Mouse (Mus musculus): ENCODE results near the gene Kcnb1. TPM values are rescaled to one million over a fixed set of nuclear protein-coding genes. Genes with fewer than 3 reads are reported as not detected.

The Kcnb1 gene
- total and polyA plus RNA-seq, 2 experiments from 2014 or later: 1.7 to 4.8 TPM

GRCm38 (mm10) chr2:167128699-167129607 is 61.0 kb downstream of the Kcnb1 start:
- ATAC-seq (ENCODE audit: insufficient read depth, low read depth): peak; percentile 47
- DNase-seq (ENCODE audit: low spot score): peak; percentile 74
- Histone ChIP-seq H3K27ac (ENCODE audit: low read depth) (peak overlapping the region; percentile 52), H3K4me2 (ENCODE audit: low read depth, low read length) (peak overlapping the region; percentile 63), H3K4me3 (ENCODE audit: low read depth, low read length) (peak overlapping the region; percentile 33), H3K9me3 (replicated peaks; ENCODE audit: control insufficient read depth, low read length) (no peaks in the 10 kb centered on the region), H3K9ac (replicated peaks; ENCODE audit: low read depth, low read length) (no peak overlapping the region; the same call in 1 of the 2 replicates), H3K4me1 (ENCODE audit: control insufficient read depth, insufficient read depth) (0 out of 2 replicates have a peak, but pooled peaks cover 17% of the 10 kb centered on the region), H3K27me3 (ENCODE audit: control insufficient read depth, insufficient read depth, low read length) (0 out of 2 replicates have a peak, but pooled peaks cover 6% of the 10 kb centered on the region), H3K36me3 (replicated peaks; ENCODE audit: control insufficient read depth, insufficient read depth, low read length) (no peaks in the 10 kb centered on the region)
- no peak for TF ChIP-seq EP300 (IDR thresholded peaks at IDR 0.05; ENCODE audit: low read depth)
- TF ChIP-seq CTCF (IDR thresholded peaks at IDR 0.05; ENCODE audit: low read depth): no peak
- WGBS: 30% methylated on average over 20 of the region's 20 CpGs

GRCm38 (mm10) chr2:167127404-167127803 is 62.6 kb downstream of the Kcnb1 start:
- Histone ChIP-seq H3K27me3 (ENCODE audit: control insufficient read depth, insufficient read depth, low read length) (0 out of 2 replicates have a peak, but pooled peaks cover under 1% of the 10 kb centered on the region), H3K4me3 (ENCODE audit: low read depth, low read length) (no peak overlapping the region), H3K9me3 (replicated peaks; ENCODE audit: control insufficient read depth, low read length) (no peaks in the 10 kb centered on the region), H3K27ac (ENCODE audit: low read depth) (no peak overlapping the region), H3K4me2 (ENCODE audit: low read depth, low read length) (no peak overlapping the region), H3K4me1 (ENCODE audit: control insufficient read depth, insufficient read depth) (0 out of 2 replicates have a peak, but pooled peaks cover 17% of the 10 kb centered on the region), H3K9ac (replicated peaks; ENCODE audit: low read depth, low read length) (no peak overlapping the region), H3K36me3 (replicated peaks; ENCODE audit: control insufficient read depth, insufficient read depth, low read length) (no peaks in the 10 kb centered on the region)
- WGBS: 74% methylated on average over 5 of the region's 5 CpGs
- DNase-seq (ENCODE audit: low spot score): no peak
- TF ChIP-seq EP300 (IDR thresholded peaks at IDR 0.05; ENCODE audit: low read depth): no peak
- no peak for TF ChIP-seq CTCF (IDR thresholded peaks at IDR 0.05; ENCODE audit: low read depth)
- ATAC-seq (ENCODE audit: insufficient read depth, low read depth): no peak

GRCm38 (mm10) chr2:167125781-167126180 is 64.2 kb downstream of the Kcnb1 start:
- TF ChIP-seq EP300 (IDR thresholded peaks at IDR 0.05; ENCODE audit: low read depth) (no peak), CTCF (IDR thresholded peaks at IDR 0.05; ENCODE audit: low read depth) (no peak)
- no peak overlapping the region for H3K9ac ChIP-seq (replicated peaks; ENCODE audit: low read depth, low read length)
- H3K4me3 ChIP-seq (ENCODE audit: low read depth, low read length): no peak overlapping the region
- DNase-seq (ENCODE audit: low spot score) (no peak), ATAC-seq (ENCODE audit: insufficient read depth, low read depth) (no peak)
- no peak overlapping the region for H3K4me2 ChIP-seq (ENCODE audit: low read depth, low read length)
- H3K4me1 ChIP-seq (ENCODE audit: control insufficient read depth, insufficient read depth): 0 out of 2 replicates have a peak, but pooled peaks cover 17% of the 10 kb centered on the region
- no peaks in the 10 kb centered on the region for H3K36me3 ChIP-seq (replicated peaks; ENCODE audit: control insufficient read depth, insufficient read depth, low read length)
- no peaks in the 10 kb centered on the region for H3K9me3 ChIP-seq (replicated peaks; ENCODE audit: control insufficient read depth, low read length)
- H3K27me3 ChIP-seq (ENCODE audit: control insufficient read depth, insufficient read depth, low read length): no peaks in the 10 kb centered on the region
- 69% methylated on average over 4 of the region's 4 CpGs for WGBS
- H3K27ac ChIP-seq (ENCODE audit: low read depth): no peak overlapping the region

GRCm38 (mm10) chr2:167123936-167124335 is 66.0 kb downstream of the Kcnb1 start:
- H3K9ac ChIP-seq (replicated peaks; ENCODE audit: low read depth, low read length): no peak overlapping the region
- no peaks in the 10 kb centered on the region for H3K36me3 ChIP-seq (replicated peaks; ENCODE audit: control insufficient read depth, insufficient read depth, low read length)
- no peaks in the 10 kb centered on the region for H3K9me3 ChIP-seq (replicated peaks; ENCODE audit: control insufficient read depth, low read length)
- 0 out of 2 replicates have a peak, but pooled peaks cover 6% of the 10 kb centered on the region for H3K4me1 ChIP-seq (ENCODE audit: control insufficient read depth, insufficient read depth)
- WGBS: 31% methylated on average over 11 of the region's 11 CpGs
- no peak overlapping the region for H3K27ac ChIP-seq (ENCODE audit: low read depth)
- DNase-seq (ENCODE audit: low spot score): no peak
- H3K27me3 ChIP-seq (ENCODE audit: control insufficient read depth, insufficient read depth, low read length): no peaks in the 10 kb centered on the region
- H3K4me3 ChIP-seq (ENCODE audit: low read depth, low read length): no peak overlapping the region
- ATAC-seq (ENCODE audit: insufficient read depth, low read depth): no peak
- TF ChIP-seq EP300 (IDR thresholded peaks at IDR 0.05; ENCODE audit: low read depth): no peak
- no peak for TF ChIP-seq CTCF (IDR thresholded peaks at IDR 0.05; ENCODE audit: low read depth)
- H3K4me2 ChIP-seq (ENCODE audit: low read depth, low read length): no peak overlapping the region

GRCm38 (mm10) chr2:167122737-167123136 is 67.2 kb downstream of the Kcnb1 start:
- Histone ChIP-seq H3K4me3 (ENCODE audit: low read depth, low read length) (no peak overlapping the region), H3K4me2 (ENCODE audit: low read depth, low read length) (no peak overlapping the region), H3K4me1 (ENCODE audit: control insufficient read depth, insufficient read depth) (0 out of 2 replicates have a peak, but pooled peaks cover 4% of the 10 kb centered on the region), H3K36me3 (replicated peaks; ENCODE audit: control insufficient read depth, insufficient read depth, low read length) (no peaks in the 10 kb centered on the region), H3K9ac (replicated peaks; ENCODE audit: low read depth, low read length) (no peak overlapping the region), H3K9me3 (replicated peaks; ENCODE audit: control insufficient read depth, low read length) (no peaks in the 10 kb centered on the region), H3K27me3 (ENCODE audit: control insufficient read depth, insufficient read depth, low read length) (no peaks in the 10 kb centered on the region), H3K27ac (ENCODE audit: low read depth) (no peak overlapping the region)
- WGBS: 62% methylated on average over 6 of the region's 6 CpGs
- ATAC-seq (ENCODE audit: insufficient read depth, low read depth): no peak
- no peak for DNase-seq (ENCODE audit: low spot score)
- TF ChIP-seq EP300 (IDR thresholded peaks at IDR 0.05; ENCODE audit: low read depth) (no peak), CTCF (IDR thresholded peaks at IDR 0.05; ENCODE audit: low read depth) (no peak)
